Mouse (Mus musculus) hindbrain, embryonic 16.5 days (tissue): ENCODE data around the gene Fstl4. TPM values are rescaled to one million over a fixed set of nuclear protein-coding genes. Genes with fewer than 3 reads are reported as not detected.
A peak's percentile ranks its signal among the peaks of the same experiment; 100 is the strongest.

ENCODE experiments used
- ATAC-seq: fragments of 200-750 bp; cut with Nextera tagmentation; 2 replicates; pipeline ENCODE4 v1.8.0; 2017; ENCODE audit warnings: moderate TSS enrichment, moderate library complexity
- H3K27ac ChIP-seq: fragments of 300-500 bp; sonication (generic); 2 replicates; pipeline ENCODE4 v1.5.1; 2014; ENCODE audit warnings: low read depth, mild to moderate bottlenecking, control low read depth, low read length, moderate library complexity
- H3K27me3 ChIP-seq: fragments of 300-500 bp; sonication (generic); replicated peaks from 2 replicates; pipeline ENCODE4 v1.6.1; 2014; ENCODE audit warnings: low read length; ENCODE audit not compliant: control insufficient read depth, insufficient read depth
- H3K36me3 ChIP-seq: fragments of 300-500 bp; sonication (generic); 2 replicates; pipeline ENCODE4 v1.6.1; 2014; ENCODE audit warnings: mild to moderate bottlenecking, low read length, moderate library complexity, mixed read lengths; ENCODE audit not compliant: control insufficient read depth, insufficient read depth
- H3K4me1 ChIP-seq: fragments of 300-500 bp; sonication (generic); 2 replicates; pipeline ENCODE4 v1.6.1; 2014; ENCODE audit warnings: low read depth, low read length; ENCODE audit not compliant: control insufficient read depth, insufficient read depth
- H3K4me2 ChIP-seq: fragments of 300-500 bp; sonication (generic); 2 replicates; pipeline ENCODE4 v1.6.1; 2014; ENCODE audit warnings: mild to moderate bottlenecking, low read length, control low read depth, moderate library complexity
- H3K4me3 ChIP-seq: fragments of 300-500 bp; sonication (generic); 2 replicates; pipeline ENCODE4 v1.5.1; 2014; ENCODE audit warnings: mild to moderate bottlenecking, low read length, control low read depth, moderate library complexity
- H3K9ac ChIP-seq: fragments of 300-500 bp; sonication (generic); 2 replicates; pipeline ENCODE4 v1.6.1; 2014; ENCODE audit warnings: low read depth, mild to moderate bottlenecking, control low read depth, low read length, moderate library complexity
- H3K9me3 ChIP-seq: fragments of 300-500 bp; sonication (generic); 2 replicates; pipeline ENCODE4 v1.6.1; 2014; ENCODE audit warnings: mild to moderate bottlenecking, low read length, moderate library complexity; ENCODE audit not compliant: control insufficient read depth
- WGBS: fragments of 180-500 bp; shearing (Covaris S2); extraction: QIAGEN DNeasy Blood & Tissue Kit; methylation state at CpG from one replicate; pipeline ENCODE4 v1.1.7; 2014; 5-methylcytosine and 5-hydroxymethylcytosine counted together
- polyA plus RNA-seq: library from polyadenylated mRNA; unstranded; fragments of >200 nt; fragmentation: Nextera tagmentation; extraction: Ambion mirVana; gene quantifications from 2 replicates; pipeline ENCODE4 v1.2.1, GENCODE M21; 2015

Fstl4 gene
- polyA plus RNA-seq, 1 experiment from 2014 or later, result 14.2 TPM

GRCm38 (mm10) chr11:52986986-52987385, 222.6 kb downstream of the Fstl4 start:
- H3K4me2 ChIP-seq, result no peak overlapping the region
- H3K4me3 ChIP-seq, result no peak overlapping the region
- H3K9ac ChIP-seq, result no peak overlapping the region
- ATAC-seq, result no peak
- H3K27me3 ChIP-seq, result no peaks in the 10 kb centered on the region
- no peaks in the 10 kb centered on the region for H3K9me3 ChIP-seq
- no peaks in the 10 kb centered on the region for H3K36me3 ChIP-seq
- H3K4me1 ChIP-seq, result no peaks in the 10 kb centered on the region
- 90% methylated on average over 8 of the region's 8 CpGs for WGBS
- no peak overlapping the region for H3K27ac ChIP-seq

DNA sequence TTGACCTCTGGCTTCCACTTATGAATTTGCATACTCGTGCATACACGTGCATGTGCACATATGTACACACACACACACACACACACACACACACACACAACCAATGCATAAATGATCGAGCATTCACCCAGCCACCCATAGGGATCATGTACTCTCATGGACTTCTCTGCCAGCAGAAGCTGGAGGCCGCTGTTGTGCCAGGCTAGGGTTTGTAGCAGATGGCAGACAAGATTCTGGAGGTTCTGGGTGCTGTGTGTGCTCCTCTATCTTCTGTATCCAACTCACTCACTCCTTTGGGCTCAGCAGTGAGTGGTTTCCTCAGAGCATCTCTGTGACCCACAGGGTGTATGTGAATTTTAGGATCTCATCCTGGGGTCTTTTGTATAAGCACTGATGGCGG, 230.3 kb downstream of the Fstl4 start:
- Histone ChIP-seq H3K36me3 (no peaks in the 10 kb centered on the region), H3K4me2 (no peak overlapping the region), H3K27me3 (no peaks in the 10 kb centered on the region), H3K4me1 (peaks cover 6% of the 10 kb centered on the region; the same call in 1 of the 2 replicates), H3K9me3 (no peaks in the 10 kb centered on the region), H3K27ac (no peak overlapping the region), H3K4me3 (no peak overlapping the region), H3K9ac (no peak overlapping the region)
- no peak for ATAC-seq
- WGBS, result 90% methylated on average over 5 of the region's 5 CpGs

GRCm38 (mm10) chr11:52996434-52997093, 232.1 kb downstream of the Fstl4 start:
- Histone ChIP-seq H3K27ac (no peak overlapping the region), H3K9ac (no peak overlapping the region), H3K9me3 (no peaks in the 10 kb centered on the region), H3K27me3 (no peaks in the 10 kb centered on the region), H3K4me1 (peaks cover 6% of the 10 kb centered on the region; the same call in 1 of the 2 replicates), H3K36me3 (no peaks in the 10 kb centered on the region), H3K4me2 (no peak overlapping the region), H3K4me3 (no peak overlapping the region)
- WGBS, result 69% methylated on average over 15 of the region's 16 CpGs
- ATAC-seq, result no peak

DNA sequence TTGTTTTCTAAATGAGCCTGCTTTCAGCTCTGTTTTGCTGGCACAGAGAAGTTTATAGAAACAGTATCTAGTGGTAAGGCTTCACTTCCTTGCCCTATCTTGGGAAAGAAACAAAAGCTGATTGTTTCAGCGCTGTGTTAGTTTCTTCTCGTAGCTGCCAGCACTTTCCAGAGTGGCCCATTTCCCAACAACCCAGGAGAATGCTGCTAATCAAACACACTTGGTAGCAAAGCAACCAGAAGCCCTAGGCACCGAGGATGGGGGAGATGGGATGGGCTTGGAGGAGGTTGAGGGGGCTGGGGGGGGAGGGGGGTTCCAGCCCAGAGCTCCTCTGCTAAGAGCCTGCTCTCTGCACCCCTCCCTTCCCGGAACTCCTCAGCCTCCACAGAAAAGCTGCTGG, 233.0 kb downstream of the Fstl4 start:
- Histone ChIP-seq H3K27ac (peak overlapping the region; percentile 39; the same call in 1 of the 2 replicates), H3K4me3 (no peak overlapping the region), H3K36me3 (no peaks in the 10 kb centered on the region), H3K27me3 (no peaks in the 10 kb centered on the region), H3K4me2 (no peak overlapping the region), H3K9me3 (no peaks in the 10 kb centered on the region), H3K4me1 (peaks cover 6% of the 10 kb centered on the region; the same call in 1 of the 2 replicates), H3K9ac (no peak overlapping the region)
- WGBS, result 31% methylated on average over 4 of the region's 4 CpGs
- peak; percentile 68 for ATAC-seq

GRCm38 (mm10) chr11:53000226-53000625, 235.8 kb downstream of the Fstl4 start:
- H3K9me3 ChIP-seq, result no peaks in the 10 kb centered on the region
- peaks cover 6% of the 10 kb centered on the region; the same call in 1 of the 2 replicates for H3K4me1 ChIP-seq
- ATAC-seq, result no peak
- no peak overlapping the region for H3K4me2 ChIP-seq
- H3K9ac ChIP-seq, result no peak overlapping the region
- 82% methylated on average over 11 of the region's 11 CpGs for WGBS
- no peaks in the 10 kb centered on the region for H3K36me3 ChIP-seq
- H3K27me3 ChIP-seq, result no peaks in the 10 kb centered on the region
- no peak overlapping the region for H3K4me3 ChIP-seq
- H3K27ac ChIP-seq, result no peak overlapping the region

DNA sequence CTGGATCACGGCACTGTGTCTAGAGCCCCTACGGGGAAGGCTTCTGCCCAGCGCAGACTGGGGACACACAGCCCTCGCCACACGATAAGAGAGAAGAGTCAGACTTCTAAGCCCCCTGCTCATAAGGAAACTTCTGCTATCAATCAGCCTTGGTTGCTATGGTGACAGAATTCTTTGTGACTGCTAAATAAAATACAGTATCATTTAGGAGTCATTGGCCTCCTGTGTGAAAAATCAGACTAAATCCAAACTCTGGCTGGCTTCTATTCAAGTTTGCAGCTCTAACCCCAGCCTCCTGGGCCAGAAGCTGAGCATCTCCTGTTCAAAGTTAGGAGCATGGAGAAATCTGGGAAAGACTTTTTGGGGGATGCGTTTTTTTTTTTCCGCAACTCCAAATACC, 238.9 kb downstream of the Fstl4 start:
- no peak for ATAC-seq
- H3K36me3 ChIP-seq, result no peaks in the 10 kb centered on the region
- H3K4me3 ChIP-seq, result no peak overlapping the region
- no peaks in the 10 kb centered on the region for H3K27me3 ChIP-seq
- H3K9ac ChIP-seq, result no peak overlapping the region
- H3K9me3 ChIP-seq, result no peaks in the 10 kb centered on the region
- no peak overlapping the region for H3K27ac ChIP-seq
- no peaks in the 10 kb centered on the region for H3K4me1 ChIP-seq
- no peak overlapping the region for H3K4me2 ChIP-seq
- 54% methylated on average over 7 of the region's 7 CpGs for WGBS

- no peak for ATAC-seq
These were observed 239.4 kb downstream of the Fstl4 start for GRCm38 (mm10) chr11:53003811-53004210.

DNA sequence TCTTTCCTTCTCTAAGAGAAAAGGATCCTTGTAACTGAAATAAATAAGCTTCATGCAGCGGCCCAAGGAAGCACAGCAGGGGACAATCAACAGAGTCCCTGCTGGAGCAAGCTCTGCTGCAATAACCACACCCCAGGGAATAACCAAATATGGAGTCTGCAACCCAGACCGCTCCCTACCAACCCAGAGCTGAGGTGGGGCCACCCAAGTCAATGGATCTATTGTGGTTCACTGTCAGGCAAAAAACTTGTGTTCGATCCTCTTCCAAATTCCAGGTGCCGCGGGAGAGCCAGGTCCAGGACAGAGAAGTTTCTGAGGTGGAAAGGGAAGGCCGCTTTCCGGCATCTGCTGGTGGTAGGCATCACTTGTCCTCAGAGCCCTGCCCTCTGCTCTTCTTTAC, 245.2 kb downstream of the Fstl4 start:
- no peaks in the 10 kb centered on the region; the same call in 1 of the 2 replicates for H3K4me1 ChIP-seq
- H3K27ac ChIP-seq, result no peak overlapping the region
- no peak overlapping the region for H3K4me2 ChIP-seq
- no peak overlapping the region for H3K4me3 ChIP-seq
- H3K36me3 ChIP-seq, result no peaks in the 10 kb centered on the region
- H3K27me3 ChIP-seq, result no peaks in the 10 kb centered on the region
- H3K9me3 ChIP-seq, result no peaks in the 10 kb centered on the region
- ATAC-seq, result no peak
- 73% methylated on average over 7 of the region's 7 CpGs for WGBS
- H3K9ac ChIP-seq, result no peak overlapping the region

More at GRCm38 (mm10) chr11:53003811-53004210, 239.4 kb downstream of the Fstl4 start:
- Histone ChIP-seq H3K27me3 (no peaks in the 10 kb centered on the region), H3K4me2 (no peak overlapping the region), H3K36me3 (no peaks in the 10 kb centered on the region), H3K27ac (no peak overlapping the region), H3K9me3 (no peaks in the 10 kb centered on the region), H3K4me3 (no peak overlapping the region), H3K4me1 (no peaks in the 10 kb centered on the region), H3K9ac (no peak overlapping the region)
- WGBS, result 90% methylated on average over 9 of the region's 9 CpGs

- no peaks in the 10 kb centered on the region for H3K9me3 ChIP-seq
- H3K27me3 ChIP-seq, result no peaks in the 10 kb centered on the region
- H3K4me3 ChIP-seq, result no peak overlapping the region
- WGBS, result 78% methylated on average over 6 of the region's 6 CpGs
- H3K36me3 ChIP-seq, result no peaks in the 10 kb centered on the region
- no peak overlapping the region for H3K9ac ChIP-seq
- no peak for ATAC-seq
- no peak overlapping the region for H3K4me2 ChIP-seq
- no peak overlapping the region for H3K27ac ChIP-seq
- no peaks in the 10 kb centered on the region; the same call in 1 of the 2 replicates for H3K4me1 ChIP-seq
These were observed 247.6 kb downstream of the Fstl4 start for GRCm38 (mm10) chr11:53011996-53012505.
